Mouse (Mus musculus) embryonic facial prominence, embryonic 14.5 days (tissue): ENCODE results near the gene Dapk2. TPM values are rescaled to one million over a fixed set of nuclear protein-coding genes. Genes with fewer than 3 reads are reported as not detected.

Source experiments
- ATAC-seq: fragments of 200-750 bp; cut with Nextera tagmentation; 2 replicates; pipeline ENCODE4 v1.8.0; 2017; ENCODE audit warnings: low read depth, moderate number of reproducible peaks, moderate TSS enrichment
- DNase-seq: peaks from one replicate; pipeline ENCODE4 v3.0.0-alpha.2; 2015; ENCODE audit warnings: low spot score
- H3K27ac ChIP-seq: fragments of 300-500 bp; sonication (generic); replicated peaks from 2 replicates; pipeline ENCODE4 v1.5.1; 2014; ENCODE audit warnings: low read depth, mild to moderate bottlenecking, low read length, moderate library complexity
- H3K27me3 ChIP-seq: fragments of 300-500 bp; sonication (generic); replicated peaks from 2 replicates; pipeline ENCODE4 v1.6.1; 2014; ENCODE audit warnings: low read length; ENCODE audit not compliant: control insufficient read depth, insufficient read depth
- H3K36me3 ChIP-seq: fragments of 300-500 bp; sonication (generic); 2 replicates; pipeline ENCODE4 v1.6.1; 2014; ENCODE audit warnings: low read length, mixed read lengths; ENCODE audit not compliant: control insufficient read depth, insufficient read depth
- H3K4me1 ChIP-seq: fragments of 300-500 bp; sonication (generic); 2 replicates; pipeline ENCODE4 v1.6.1; 2014; ENCODE audit warnings: antibody characterized with exemption, low read length; ENCODE audit not compliant: control insufficient read depth, insufficient read depth
- H3K4me2 ChIP-seq: fragments of 300-500 bp; sonication (generic); 2 replicates; pipeline ENCODE4 v1.6.1; 2014; ENCODE audit warnings: low read depth, mild to moderate bottlenecking, low read length, moderate library complexity, mixed read lengths
- H3K4me3 ChIP-seq: fragments of 300-500 bp; sonication (generic); 2 replicates; pipeline ENCODE4 v1.5.1; 2014; ENCODE audit warnings: low read depth, mild to moderate bottlenecking, low read length
- H3K9ac ChIP-seq: fragments of 300-500 bp; sonication (generic); 2 replicates; pipeline ENCODE4 v1.6.1; 2014; ENCODE audit warnings: low read depth, mild to moderate bottlenecking, low read length, moderate library complexity, mixed read lengths
- H3K9me3 ChIP-seq: fragments of 300-500 bp; sonication (generic); 2 replicates; pipeline ENCODE4 v1.6.1; 2016; ENCODE audit warnings: low read length; ENCODE audit not compliant: control insufficient read depth
- WGBS: fragments of 180-500 bp; shearing (Covaris S2); extraction: QIAGEN DNeasy Blood & Tissue Kit; methylation state at CpG from one replicate; pipeline ENCODE4 v1.1.7; 2014; 5-methylcytosine and 5-hydroxymethylcytosine counted together
- polyA plus RNA-seq: library from polyadenylated mRNA; unstranded; fragments of >200 nt; fragmentation: Nextera tagmentation; extraction: Ambion mirVana; gene quantifications from 2 replicates; pipeline ENCODE4 v1.2.1, GENCODE M21; 2014

Dapk2 gene
- 10.6 and 14.3 TPM in 2 replicates for polyA plus RNA-seq

DNA sequence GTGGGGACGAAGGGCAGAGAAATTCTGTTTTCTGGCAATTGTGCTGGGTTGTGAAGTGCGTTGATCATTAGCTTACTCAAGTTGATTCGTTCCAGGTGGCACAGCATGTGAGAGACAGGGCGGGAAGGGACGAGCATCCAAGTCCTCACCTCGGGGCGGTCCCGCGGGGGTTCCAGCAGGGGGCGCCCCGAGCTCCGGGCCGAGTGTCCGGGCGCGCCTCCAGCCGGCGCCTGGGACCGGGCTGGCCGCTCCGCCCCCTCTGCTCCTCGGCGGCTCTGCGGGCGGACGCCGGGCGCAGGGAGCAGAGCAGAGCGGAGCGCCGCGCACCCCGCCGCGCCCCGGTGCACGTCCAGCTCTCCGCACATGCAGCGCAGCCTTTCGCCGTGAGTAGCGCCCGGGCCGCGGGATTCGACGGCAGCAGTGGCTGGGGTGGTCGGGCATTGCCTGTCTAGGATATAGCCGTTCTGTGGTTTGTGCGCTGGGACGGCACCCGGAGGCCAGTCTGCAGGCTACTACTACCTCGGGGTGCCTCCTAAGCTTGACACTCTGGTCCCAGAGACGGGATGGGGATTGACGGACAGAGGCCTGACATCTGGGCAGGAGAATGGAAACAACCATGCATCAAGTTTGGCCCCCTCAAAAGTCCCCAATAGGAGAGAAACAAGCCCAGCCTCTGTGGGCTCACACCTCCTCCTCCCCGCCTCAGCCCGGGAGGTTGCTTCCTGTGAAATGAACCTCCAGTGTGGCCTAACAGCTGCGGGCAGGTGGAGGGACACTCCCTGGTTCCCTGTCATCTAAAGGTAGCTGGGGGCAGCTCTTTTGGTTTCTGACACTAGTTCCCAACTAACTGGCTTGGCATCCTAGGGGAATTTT is at the start of gene Dapk2:
Dapk2 (plus strand) TSS at position 266 of the 873 bp plus-strand sequence.
- no peaks in the 10 kb centered on the region for H3K36me3 ChIP-seq
- H3K4me1 ChIP-seq = peaks cover 6% of the 10 kb centered on the region
- H3K9ac ChIP-seq = peak within 1 kb of the TSS; percentile 55
- ATAC-seq (peak; percentile 86), DNase-seq (peak; percentile 77)
- WGBS = 2% methylated on average over 43 of the region's 58 CpGs
- H3K4me3 ChIP-seq = peak within 1 kb of the TSS; percentile 44
- H3K4me2 ChIP-seq = peak within 1 kb of the TSS; percentile 65
- H3K27me3 ChIP-seq = peaks cover 25% of the 10 kb centered on the region
- H3K27ac ChIP-seq = no peak within 1 kb of the TSS
- no peaks in the 10 kb centered on the region for H3K9me3 ChIP-seq

DNA sequence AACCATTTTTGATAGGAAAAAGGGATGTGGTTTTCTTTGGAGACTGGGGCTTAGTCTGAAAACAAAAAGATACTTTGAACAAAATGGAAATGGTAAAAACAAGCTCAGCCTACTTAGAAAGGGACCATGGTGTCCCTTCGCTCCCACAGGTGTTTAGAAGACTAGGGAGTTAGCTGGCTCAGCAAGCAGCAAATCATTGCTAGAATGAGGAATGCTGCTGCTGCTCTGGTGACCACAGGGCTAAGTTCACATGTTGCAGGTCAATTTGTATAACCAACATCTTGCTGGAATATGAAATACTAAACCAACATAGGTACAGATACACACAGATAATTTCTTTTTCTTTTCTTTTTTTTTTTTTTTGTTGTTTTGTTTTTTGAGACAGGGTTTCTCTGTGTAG is 48.4 kb upstream of the Dapk2 start:
- 97% methylated on average over 1 of the region's 1 CpGs for WGBS
- no peaks in the 10 kb centered on the region for H3K9me3 ChIP-seq
- H3K36me3 ChIP-seq = peaks cover 51% of the 10 kb centered on the region
- no peak overlapping the region for H3K27ac ChIP-seq
- no peaks in the 10 kb centered on the region for H3K27me3 ChIP-seq
- no peak for DNase-seq
- no peaks in the 10 kb centered on the region for H3K4me1 ChIP-seq
- H3K4me3 ChIP-seq = no peak overlapping the region
- H3K9ac ChIP-seq = no peak overlapping the region
- ATAC-seq = no peak
- H3K4me2 ChIP-seq = no peak overlapping the region

DNA sequence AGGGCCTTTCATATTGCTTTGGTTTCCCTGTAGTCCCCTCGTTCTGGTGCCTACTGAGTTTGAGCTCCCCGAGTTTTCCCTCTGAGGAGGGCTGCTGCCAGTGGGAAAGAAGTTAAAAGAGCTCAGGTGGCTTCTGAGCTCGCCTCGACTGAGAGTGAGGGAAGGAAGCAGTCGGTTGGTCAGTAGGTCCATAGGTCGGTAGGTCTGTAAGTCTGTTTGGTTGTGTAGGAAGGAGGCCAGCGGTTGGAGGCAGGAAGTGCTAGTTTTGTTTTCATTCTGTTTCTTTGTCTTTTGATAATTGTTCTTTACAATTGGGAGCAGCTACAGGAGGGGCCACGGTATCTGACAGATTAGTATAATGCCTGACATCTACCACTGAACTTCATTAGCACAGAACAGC is 47.9 kb upstream of the Dapk2 start:
- no peak for ATAC-seq
- Histone ChIP-seq H3K27ac (no peak overlapping the region), H3K9me3 (no peaks in the 10 kb centered on the region), H3K9ac (no peak overlapping the region), H3K36me3 (peaks cover 48% of the 10 kb centered on the region), H3K4me1 (no peaks in the 10 kb centered on the region), H3K27me3 (no peaks in the 10 kb centered on the region), H3K4me2 (no peak overlapping the region), H3K4me3 (no peak overlapping the region)
- DNase-seq = no peak
- 47% methylated on average over 8 of the region's 8 CpGs for WGBS

DNA sequence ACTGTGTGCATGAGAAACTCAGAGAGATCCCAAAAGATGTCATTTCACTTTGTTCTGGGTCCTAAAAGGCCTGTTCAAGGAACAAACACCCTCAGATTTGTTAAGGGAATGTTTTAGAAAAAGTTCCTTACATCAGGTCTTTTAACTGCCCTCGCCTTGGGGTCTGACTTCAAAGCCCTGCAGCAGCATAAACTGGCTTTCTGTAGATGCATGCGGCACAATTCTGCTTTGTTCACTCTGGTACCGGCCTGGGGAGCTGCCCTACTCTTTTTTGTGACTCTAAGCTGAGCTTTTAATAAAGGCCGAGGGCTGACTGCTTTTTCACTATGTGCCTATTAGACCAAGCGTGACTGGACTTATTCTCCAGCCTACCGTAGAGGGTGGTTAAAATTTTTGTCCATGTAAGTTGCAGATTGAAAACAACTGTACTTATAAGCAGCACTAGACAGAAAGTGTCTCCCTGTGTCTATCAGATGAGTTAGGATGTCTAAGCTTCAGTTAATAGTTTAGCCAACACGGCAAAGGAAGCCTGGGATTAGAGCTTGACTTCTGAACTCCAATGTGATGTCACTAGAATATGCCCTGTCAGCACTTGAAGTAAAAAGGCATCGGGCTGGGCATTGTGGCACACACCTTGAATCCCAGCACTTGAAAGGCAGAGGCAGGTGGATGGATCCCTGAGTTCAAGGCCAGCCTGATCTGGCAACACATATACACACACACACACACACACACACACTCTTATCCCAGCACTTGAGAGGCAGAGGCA is 47.2 kb upstream of the Dapk2 start:
- no peak for ATAC-seq
- peak overlapping the region; percentile 5; the same call in 1 of the 2 replicates for H3K9ac ChIP-seq
- no peaks in the 10 kb centered on the region for H3K4me1 ChIP-seq
- no peaks in the 10 kb centered on the region for H3K9me3 ChIP-seq
- no peak overlapping the region for H3K4me2 ChIP-seq
- WGBS = 43% methylated on average over 8 of the region's 8 CpGs
- peak; percentile 7 for DNase-seq
- peaks cover 47% of the 10 kb centered on the region for H3K36me3 ChIP-seq
- H3K4me3 ChIP-seq = no peak overlapping the region
- no peak overlapping the region for H3K27ac ChIP-seq
- no peaks in the 10 kb centered on the region for H3K27me3 ChIP-seq

GRCm38 (mm10) chr9:66114341-66114740 is 43.7 kb upstream of the Dapk2 start:
- no peak overlapping the region for H3K4me3 ChIP-seq
- no peak for ATAC-seq

DNA sequence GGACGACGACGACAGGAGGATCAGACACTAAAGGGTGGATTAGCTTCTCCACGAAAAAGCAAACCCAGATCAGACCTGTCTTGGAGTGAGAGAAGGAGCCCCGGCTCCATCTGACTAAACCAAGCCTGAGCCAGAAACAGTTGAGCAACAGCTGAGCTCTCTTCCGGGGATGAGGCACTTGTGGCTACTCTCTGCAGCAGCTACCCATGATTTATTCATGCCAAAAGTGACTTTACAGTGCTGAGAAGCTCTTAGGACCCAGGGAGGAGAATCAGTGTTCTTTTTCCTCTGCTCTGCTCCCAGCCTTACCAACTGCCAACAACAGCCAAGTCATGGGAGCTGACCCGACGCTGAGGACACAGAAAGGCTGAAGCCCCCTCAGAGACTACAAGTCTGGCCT is 41.1 kb upstream of the Dapk2 start:
- H3K9ac ChIP-seq = no peak overlapping the region
- DNase-seq = peak; percentile 54
- no peak overlapping the region; the same call in 1 of the 2 replicates for H3K27ac ChIP-seq
- no peaks in the 10 kb centered on the region for H3K27me3 ChIP-seq
- H3K9me3 ChIP-seq = no peaks in the 10 kb centered on the region
- 59% methylated on average over 8 of the region's 8 CpGs for WGBS
- no peak overlapping the region for H3K4me3 ChIP-seq
- peaks cover 13% of the 10 kb centered on the region for H3K36me3 ChIP-seq
- ATAC-seq = peak; percentile 62; the same call in 1 of the 2 replicates
- no peak overlapping the region for H3K4me2 ChIP-seq
- no peaks in the 10 kb centered on the region for H3K4me1 ChIP-seq

More at GRCm38 (mm10) chr9:66114341-66114740, 43.7 kb upstream of the Dapk2 start:
- H3K27me3 ChIP-seq = no peaks in the 10 kb centered on the region
- H3K4me1 ChIP-seq = no peaks in the 10 kb centered on the region
- WGBS = 89% methylated on average over 3 of the region's 3 CpGs
- H3K36me3 ChIP-seq = peaks cover 16% of the 10 kb centered on the region
- DNase-seq = no peak
- no peaks in the 10 kb centered on the region for H3K9me3 ChIP-seq
- no peak overlapping the region for H3K4me2 ChIP-seq
- no peak overlapping the region for H3K9ac ChIP-seq
- no peak overlapping the region for H3K27ac ChIP-seq

GRCm38 (mm10) chr9:66119498-66119897 is 38.5 kb upstream of the Dapk2 start:
- H3K9me3 ChIP-seq = no peaks in the 10 kb centered on the region
- H3K4me2 ChIP-seq = no peak overlapping the region
- no peak for DNase-seq
- peaks cover 12% of the 10 kb centered on the region; the same call in 1 of the 2 replicates for H3K4me1 ChIP-seq
- peaks cover 8% of the 10 kb centered on the region for H3K36me3 ChIP-seq
- H3K4me3 ChIP-seq = no peak overlapping the region
- no peaks in the 10 kb centered on the region for H3K27me3 ChIP-seq
- ATAC-seq = no peak
- H3K9ac ChIP-seq = no peak overlapping the region
- whole genome bisulfite sequencing = 85% methylated on average over 2 of the region's 2 CpGs
- no peak overlapping the region for H3K27ac ChIP-seq

DNA sequence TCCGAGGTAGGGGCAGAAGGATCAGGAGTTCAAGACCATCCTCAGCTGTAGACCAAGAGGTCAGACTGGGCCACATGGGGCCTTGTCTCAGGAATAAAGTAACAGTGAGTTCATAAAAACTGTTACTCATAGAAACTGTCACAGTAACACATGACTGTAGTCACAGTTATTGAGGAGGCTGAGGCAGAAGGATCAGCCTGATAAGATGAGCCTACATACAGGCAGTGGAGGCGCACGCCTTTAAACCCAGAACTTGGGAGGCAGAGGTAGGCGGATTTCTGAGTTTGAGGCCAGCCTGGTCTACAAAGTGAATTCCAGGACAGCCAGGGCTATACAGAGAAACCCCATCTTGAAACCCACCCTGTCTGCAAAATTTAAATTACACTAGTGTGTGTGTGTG is 37.9 kb upstream of the Dapk2 start:
- WGBS = 90% methylated on average over 4 of the region's 4 CpGs
- Histone ChIP-seq H3K27me3 (no peaks in the 10 kb centered on the region), H3K27ac (no peak overlapping the region), H3K4me3 (no peak overlapping the region), H3K9ac (no peak overlapping the region), H3K36me3 (peaks cover 6% of the 10 kb centered on the region; the same call in 1 of the 2 replicates), H3K4me1 (peaks cover 14% of the 10 kb centered on the region; the same call in 1 of the 2 replicates), H3K9me3 (no peaks in the 10 kb centered on the region), H3K4me2 (no peak overlapping the region)
- no peak for ATAC-seq
- no peak for DNase-seq
